Mouse (Mus musculus) lung, embryonic 14.5 days (tissue): Measurements from ENCODE around the gene Dnmbp. TPM values are rescaled to one million over a fixed set of nuclear protein-coding genes. Genes with fewer than 3 reads are reported as not detected.
A peak's percentile ranks its signal among the peaks of the same experiment; 100 is the strongest.
"Not testable (repeated sequence)": the region's sequence is repeated elsewhere in the genome, so short reads cannot be mapped to it uniquely, and the experiment has no call there.

Experiments used
- ATAC-seq: fragments of 200-750 bp; cut with Nextera tagmentation; 2 replicates; pipeline ENCODE4 v1.8.0; 2017; ENCODE audit warnings: mild to moderate bottlenecking, moderate TSS enrichment, moderate library complexity; ENCODE audit not compliant: insufficient read depth
- DNase-seq: peaks from one replicate; pipeline ENCODE4 v3.0.0-alpha.2; 2015
- H3K27ac ChIP-seq: fragments of 300-500 bp; sonication (generic); 2 replicates; pipeline ENCODE4 v1.5.1; 2014; ENCODE audit warnings: low read depth, mild to moderate bottlenecking, moderate library complexity
- H3K27me3 ChIP-seq: fragments of 300-500 bp; sonication (generic); 2 replicates; pipeline ENCODE4 v1.6.1; 2014; ENCODE audit warnings: low read length, control low read depth; ENCODE audit not compliant: insufficient read depth
- H3K36me3 ChIP-seq: fragments of 300-500 bp; sonication (generic); 2 replicates; pipeline ENCODE4 v1.6.1; 2014; ENCODE audit warnings: control low read depth; ENCODE audit not compliant: insufficient read depth
- H3K4me1 ChIP-seq: fragments of 300-500 bp; sonication (generic); 2 replicates; pipeline ENCODE4 v1.6.1; 2014; ENCODE audit warnings: antibody characterized with exemption, control low read depth; ENCODE audit not compliant: insufficient read depth
- H3K4me2 ChIP-seq: fragments of 300-500 bp; sonication (generic); 2 replicates; pipeline ENCODE4 v1.6.1; 2014; ENCODE audit warnings: mild to moderate bottlenecking
- H3K4me3 ChIP-seq: fragments of 300-500 bp; sonication (generic); 2 replicates; pipeline ENCODE4 v1.5.1; 2014; ENCODE audit warnings: low read depth, low read length
- H3K9ac ChIP-seq: fragments of 300-500 bp; sonication (generic); 2 replicates; pipeline ENCODE4 v1.6.1; 2014
- H3K9me3 ChIP-seq: fragments of 300-500 bp; sonication (generic); 2 replicates; pipeline ENCODE4 v1.6.1; 2016; ENCODE audit warnings: low read depth, low read length, control low read depth
- CTCF ChIP-seq: IDR thresholded peaks from 2 replicates; pipeline ENCODE4 v1.5.1; 2016; ENCODE audit warnings: antibody characterized with exemption, low read depth
- WGBS: fragments of 180-500 bp; shearing (Covaris S2); extraction: QIAGEN DNeasy Blood & Tissue Kit; methylation state at CpG from one replicate; pipeline ENCODE4 v1.1.7; 2014; 5-methylcytosine and 5-hydroxymethylcytosine counted together
- polyA plus RNA-seq: library from polyadenylated mRNA; unstranded; fragments of >200 nt; fragmentation: Nextera tagmentation; extraction: Ambion mirVana; gene quantifications from 2 replicates; pipeline ENCODE4 v1.2.1, GENCODE M21; 2014

The Dnmbp gene
- polyA plus RNA-seq, 1 experiment from 2014 or later = 24.2 TPM

- H3K9ac ChIP-seq = no peak overlapping the region
- no peak overlapping the region for H3K4me2 ChIP-seq
- H3K27ac ChIP-seq = no peak overlapping the region
- H3K27me3 ChIP-seq = no peaks in the 10 kb centered on the region
- H3K9me3 ChIP-seq = no peaks in the 10 kb centered on the region
- H3K4me1 ChIP-seq = peaks cover 5% of the 10 kb centered on the region; the same call in 1 of the 2 replicates
- DNase-seq (no peak), ATAC-seq (no peak)
- 69% methylated on average over 11 of the region's 11 CpGs for WGBS
- no peak for TF ChIP-seq CTCF
- H3K36me3 ChIP-seq = no peaks in the 10 kb centered on the region
- H3K4me3 ChIP-seq = no peak overlapping the region
These were observed 20.0 kb upstream of the Dnmbp start for GRCm38 (mm10) chr19:43960014-43960413.

- ATAC-seq = peak; percentile 35
- 28% methylated on average over 2 of the region's 2 CpGs for WGBS
- no peak overlapping the region for H3K9ac ChIP-seq
- no peaks in the 10 kb centered on the region for H3K27me3 ChIP-seq
- peak; percentile 85 for DNase-seq
- no peak overlapping the region for H3K4me3 ChIP-seq
- no peaks in the 10 kb centered on the region for H3K36me3 ChIP-seq
- no peak overlapping the region for H3K27ac ChIP-seq
- TF ChIP-seq CTCF = peak; percentile 95
- no peaks in the 10 kb centered on the region for H3K9me3 ChIP-seq
- peaks cover 5% of the 10 kb centered on the region; the same call in 1 of the 2 replicates for H3K4me1 ChIP-seq
- H3K4me2 ChIP-seq = no peak overlapping the region
These were observed 19.2 kb upstream of the Dnmbp start for GRCm38 (mm10) chr19:43959162-43959561.

- no peak for ATAC-seq
- H3K27ac ChIP-seq = peak overlapping the region; percentile 54; the same call in 1 of the 2 replicates
These were observed 17.9 kb upstream of the Dnmbp start for GRCm38 (mm10) chr19:43957881-43958280.

GRCm38 (mm10) chr19:43957402-43957801 is 17.4 kb upstream of the Dnmbp start:
- H3K9ac ChIP-seq = no peak overlapping the region; the same call in 1 of the 2 replicates
- H3K4me1 ChIP-seq = peaks cover 5% of the 10 kb centered on the region; the same call in 1 of the 2 replicates
- DNase-seq (peak; percentile 77), ATAC-seq (peak; percentile 57)
- H3K4me2 ChIP-seq = 0 out of 2 replicates have a peak overlapping the region, but pooled peaks have one; percentile 10
- no peak for TF ChIP-seq CTCF
- H3K27me3 ChIP-seq = no peaks in the 10 kb centered on the region
- WGBS = 17% methylated on average over 4 of the region's 4 CpGs
- no peak overlapping the region for H3K27ac ChIP-seq
- no peaks in the 10 kb centered on the region for H3K9me3 ChIP-seq
- no peaks in the 10 kb centered on the region for H3K36me3 ChIP-seq
- H3K4me3 ChIP-seq = no peak overlapping the region

More at GRCm38 (mm10) chr19:43957881-43958280, 17.9 kb upstream of the Dnmbp start:
- Histone ChIP-seq H3K4me1 (peaks cover 5% of the 10 kb centered on the region; the same call in 1 of the 2 replicates), H3K36me3 (no peaks in the 10 kb centered on the region), H3K27me3 (no peaks in the 10 kb centered on the region), H3K4me3 (no peak overlapping the region), H3K4me2 (0 out of 2 replicates have a peak overlapping the region, but pooled peaks have one; percentile 10), H3K9me3 (no peaks in the 10 kb centered on the region), H3K9ac (no peak overlapping the region; the same call in 1 of the 2 replicates)
- no peak for TF ChIP-seq CTCF
- DNase-seq = no peak
- 59% methylated on average over 4 of the region's 4 CpGs for WGBS

GRCm38 (mm10) chr19:43955266-43955665 is 15.3 kb upstream of the Dnmbp start:
- Histone ChIP-seq H3K27ac (no peak overlapping the region), H3K4me2 (no peak overlapping the region), H3K4me1 (peaks cover 5% of the 10 kb centered on the region; the same call in 1 of the 2 replicates), H3K9ac (no peak overlapping the region), H3K27me3 (no peaks in the 10 kb centered on the region), H3K4me3 (no peak overlapping the region), H3K36me3 (no peaks in the 10 kb centered on the region), H3K9me3 (no peaks in the 10 kb centered on the region)
- DNase-seq (no peak), ATAC-seq (no peak)
- WGBS = 65% methylated on average over 5 of the region's 5 CpGs
- no peak for TF ChIP-seq CTCF

- ATAC-seq (no peak), DNase-seq (no peak)
- WGBS = 80% methylated on average over 4 of the region's 4 CpGs
- H3K4me2 ChIP-seq = no peak overlapping the region
- no peaks in the 10 kb centered on the region for H3K27me3 ChIP-seq
- no peak overlapping the region for H3K4me3 ChIP-seq
- no peaks in the 10 kb centered on the region for H3K36me3 ChIP-seq
- no peak overlapping the region for H3K27ac ChIP-seq
- no peak overlapping the region for H3K9ac ChIP-seq
- no peaks in the 10 kb centered on the region for H3K9me3 ChIP-seq
- TF ChIP-seq CTCF = no peak
- peaks cover 5% of the 10 kb centered on the region; the same call in 1 of the 2 replicates for H3K4me1 ChIP-seq
These were observed 14.9 kb upstream of the Dnmbp start for GRCm38 (mm10) chr19:43954864-43955263.

- not testable (repeated sequence) for H3K4me2 ChIP-seq, H3K9ac ChIP-seq, H3K27me3 ChIP-seq, H3K36me3 ChIP-seq, ATAC-seq, H3K4me3 ChIP-seq, H3K27ac ChIP-seq, DNase-seq, H3K9me3 ChIP-seq, H3K4me1 ChIP-seq
- TF ChIP-seq CTCF = 0 out of 2 replicates have a peak, but pooled peaks have one; percentile 7
- WGBS = 78% methylated on average over 7 of the region's 8 CpGs
These were observed 12.9 kb upstream of the Dnmbp start for GRCm38 (mm10) chr19:43952936-43953335.
